Mouse (Mus musculus) heart, postnatal 25 days (tissue): ENCODE results near the gene Pfdn4. TPM values are rescaled to one million over a fixed set of nuclear protein-coding genes. Genes with fewer than 3 reads are reported as not detected.

ENCODE experiments used
- DNase-seq: peaks from one replicate; pipeline ENCODE4 v3.0.0; 2022; ENCODE audit warnings: low spot score
- intact Hi-C: fragments of 180-260 bp; cut with DNase I; formaldehyde crosslinking; loops from one replicate; pipeline ENCODE4 v1.15.1; 2025
- total RNA-seq, 2 experiments: library from RNA; stranded (reverse); gene quantifications; 2 replicates each; pipeline ENCODE4 v1.2.3; 2021

Gene Pfdn4
- total RNA-seq, 2 experiments from 2014 or later: 11.1 to 12.2 TPM

GRCm38 (mm10) chr2:170494784-170495710, 1.2 kb upstream of the Pfdn4 start:
- intact Hi-C loops: no loop called here
- DNase-seq: no peak

- intact Hi-C loops: no loop called here
- peak; percentile 23 for DNase-seq
Observed at GRCm38 (mm10) chr2:170497091-170497566, 901 bp downstream of the Pfdn4 start, which contains the start of gene Cyp24a1. TSS of gene Cyp24a1 (minus strand) at chr2:170497145.

DNA sequence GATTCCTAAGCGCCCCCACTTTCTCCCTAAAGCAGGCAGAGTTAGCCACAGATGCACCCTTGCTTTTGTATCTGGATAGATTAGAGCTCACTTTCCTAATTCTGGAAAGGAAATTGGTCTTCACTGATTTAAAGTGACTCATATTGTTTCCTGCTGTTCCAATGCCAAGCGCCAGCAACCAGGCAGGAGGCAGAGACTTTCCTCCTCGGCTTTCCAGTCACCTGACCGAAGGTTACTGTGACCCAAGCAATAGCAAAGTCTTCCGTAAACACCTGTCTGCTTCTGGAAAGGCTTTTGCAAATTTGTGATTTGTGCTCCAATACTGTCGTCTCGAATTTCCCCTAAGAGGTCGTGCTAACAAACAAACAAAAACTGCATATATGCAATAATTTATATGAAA, 1.8 kb downstream of the Pfdn4 start:
- intact Hi-C loops: no loop called here
- no peak for DNase-seq

DNA sequence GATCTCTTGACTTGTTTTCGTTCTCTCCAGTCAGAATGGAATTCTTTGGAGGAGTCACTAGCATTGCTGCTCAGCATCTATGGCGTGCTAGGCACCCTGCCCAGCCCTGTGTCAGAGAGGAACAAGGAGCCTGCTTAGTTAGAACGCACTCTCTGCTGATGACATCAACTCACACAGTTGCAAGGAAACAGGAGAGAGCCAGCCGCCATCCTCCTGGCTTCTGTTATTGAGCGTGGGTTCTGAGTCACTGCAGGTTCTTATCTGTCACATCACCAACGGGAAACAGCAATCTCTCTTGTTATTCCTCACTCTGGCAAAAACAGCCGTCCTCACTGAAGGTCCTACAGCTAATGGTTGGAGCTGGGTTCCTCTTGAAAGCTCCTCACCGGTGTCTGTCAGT, 7.1 kb downstream of the Pfdn4 start:
- no peak for DNase-seq
- intact Hi-C loops: no loop called here

DNA sequence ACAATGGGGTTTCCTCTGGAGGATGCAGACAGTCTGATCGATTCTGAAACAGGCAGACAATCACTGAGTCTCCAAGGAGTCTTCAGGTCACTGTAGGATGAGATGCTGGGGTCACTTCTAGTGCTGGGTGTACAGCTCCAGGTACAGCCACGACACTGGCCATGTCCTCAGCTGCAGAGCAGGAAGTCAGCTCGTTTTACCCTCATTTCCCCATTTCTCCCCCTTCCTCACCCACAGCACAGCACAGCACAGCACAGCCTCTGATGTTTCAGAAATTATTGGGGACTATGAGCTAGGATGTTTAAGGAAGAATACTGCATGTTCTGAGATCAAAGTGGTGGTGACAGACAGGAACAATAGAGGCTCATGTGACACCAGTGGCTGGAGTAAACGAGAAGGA, 7.8 kb downstream of the Pfdn4 start:
- intact Hi-C loops: loop anchor here (1.0 kb wide), 1 partner anchor 16 kb away; no protein-coding TSS in a partner anchor

DNA sequence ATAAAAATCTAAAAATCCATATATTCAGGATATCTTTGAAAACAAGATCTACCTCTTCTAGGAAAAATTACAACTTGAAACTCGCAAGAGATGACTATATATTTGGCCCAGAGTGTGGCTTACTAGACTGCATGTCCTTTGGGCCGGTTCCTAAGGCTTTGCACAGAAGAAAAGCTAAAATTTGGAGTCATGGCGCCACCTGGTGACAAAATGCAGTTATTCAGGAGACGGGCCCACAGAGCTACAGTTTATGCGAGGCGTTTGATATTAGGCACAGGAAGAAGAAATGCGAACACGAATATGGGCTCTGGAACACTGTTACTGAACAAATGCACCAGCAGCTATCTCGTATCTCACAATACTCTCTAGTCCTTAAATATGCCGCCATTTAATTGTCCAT, 11.5 kb downstream of the Pfdn4 start:
- DNase-seq: peak; percentile 40
- intact Hi-C loops: loop anchor here (1.0 to 2.0 kb wide), 2 partner anchors 56 to 153 kb away; no protein-coding TSS in a partner anchor

More for the DNA sequence above, 7.8 kb downstream of the Pfdn4 start:
- no peak for DNase-seq

- peak; percentile 65 for DNase-seq
- intact Hi-C loops: loop anchor here (1.0 to 2.0 kb wide), 2 partner anchors 58 to 154 kb away; no protein-coding TSS in a partner anchor
Observed at GRCm38 (mm10) chr2:170508821-170509220, 12.6 kb downstream of the Pfdn4 start.

DNA sequence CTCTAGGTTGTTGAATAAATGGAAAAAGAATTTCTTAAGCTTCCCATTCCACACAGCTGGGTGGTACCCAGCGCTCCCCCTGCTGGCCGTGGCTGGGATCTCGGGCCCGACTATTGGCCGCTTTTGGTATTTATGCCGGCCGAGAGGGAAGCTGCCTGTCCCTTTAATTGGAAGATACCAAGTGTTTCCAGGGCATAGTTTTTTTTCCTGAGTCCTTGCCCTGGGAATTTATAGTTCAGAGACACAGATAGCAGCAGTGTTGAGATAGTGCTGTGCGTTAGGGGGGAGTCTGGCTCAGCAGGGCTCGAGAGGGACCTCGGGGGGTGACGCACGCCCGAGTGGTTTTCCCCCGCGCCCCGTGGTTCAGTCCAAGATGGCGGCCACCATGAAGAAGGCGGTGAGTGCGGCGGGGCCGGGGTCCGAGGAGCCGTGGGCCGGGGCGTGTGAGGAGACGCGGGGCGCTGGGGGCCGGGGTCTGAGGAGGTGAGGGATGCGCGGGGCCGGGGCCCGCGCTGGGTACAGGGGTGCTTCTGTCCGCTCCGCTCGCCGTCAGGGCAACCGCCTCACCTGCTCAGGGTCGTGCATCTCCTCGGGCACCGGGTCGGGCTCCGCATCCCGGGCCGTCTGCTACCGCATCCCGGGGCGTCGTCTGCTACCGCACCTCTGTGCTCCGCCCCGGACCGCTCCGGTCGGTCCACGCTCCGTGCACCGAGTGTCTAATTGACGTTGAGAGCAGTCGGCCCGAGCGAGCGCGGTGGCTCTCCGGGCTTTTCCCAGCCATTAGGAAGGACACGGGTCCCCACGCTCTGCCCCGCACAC, 15.1 kb downstream of the Pfdn4 start:
- peak; percentile 76 for DNase-seq
- intact Hi-C loops: no loop called here

DNA sequence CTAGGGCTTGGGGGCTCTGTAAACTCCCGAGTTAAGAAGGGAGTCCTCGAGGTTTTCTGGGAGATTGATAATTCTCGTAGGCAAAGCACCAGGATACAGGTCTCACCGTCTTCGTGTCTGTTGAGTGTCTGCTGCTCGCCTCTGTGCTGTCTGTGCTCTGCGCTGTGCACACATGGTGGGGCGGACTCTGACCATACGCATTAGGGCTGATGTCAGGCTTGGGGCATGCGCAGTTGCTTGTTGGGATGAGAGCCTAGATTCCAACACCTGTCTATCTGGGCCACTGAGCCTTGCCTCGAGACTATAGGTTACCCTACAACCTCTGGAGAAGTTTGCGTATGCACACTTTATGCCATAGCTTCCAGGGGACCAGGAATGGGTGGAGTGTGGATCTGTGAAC, 17.5 kb downstream of the Pfdn4 start:
- intact Hi-C loops: no loop called here

GRCm38 (mm10) chr2:170520321-170520971, 24.2 kb downstream of the Pfdn4 start:
- DNase-seq: no peak
- intact Hi-C loops: loop anchor here (1.0 to 10.0 kb wide), 3 partner anchors 76 to 1694 kb away; no protein-coding TSS in a partner anchor

More for the DNA sequence above, 17.5 kb downstream of the Pfdn4 start:
- DNase-seq: no peak

GRCm38 (mm10) chr2:170526513-170526912, 30.3 kb downstream of the Pfdn4 start:
- no peak for DNase-seq
- intact Hi-C loops: loop anchor here (10.0 kb wide), 1 partner anchor 1688 kb away; no protein-coding TSS in a partner anchor

DNA sequence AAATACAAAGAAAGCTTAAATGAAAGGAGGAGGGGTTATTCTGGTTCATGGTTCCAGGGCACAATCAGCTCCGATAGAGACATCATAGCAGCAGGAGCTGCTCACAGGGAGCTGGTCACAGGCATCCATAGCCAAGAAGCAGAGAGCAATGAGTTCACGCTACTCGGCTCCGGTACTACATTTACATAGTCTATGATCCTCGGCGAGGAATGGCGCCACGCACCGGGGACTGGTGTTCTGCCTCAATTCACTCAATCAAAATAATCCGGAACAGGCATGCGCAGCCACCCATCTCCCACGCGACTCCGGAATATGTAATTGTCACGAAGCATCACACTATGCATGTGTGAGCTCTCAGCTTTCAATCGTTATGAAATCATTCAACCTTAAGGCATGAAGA, 31.8 kb downstream of the Pfdn4 start:
- intact Hi-C loops: loop anchor here (10.0 kb wide), 1 partner anchor 1687 kb away; no protein-coding TSS in a partner anchor
- no peak for DNase-seq

- intact Hi-C loops: loop anchor here (10.0 kb wide), 1 partner anchor 1685 kb away; no protein-coding TSS in a partner anchor
- DNase-seq: no peak
Observed at GRCm38 (mm10) chr2:170529766-170530165, 33.5 kb downstream of the Pfdn4 start.

GRCm38 (mm10) chr2:170530256-170530655, 34.0 kb downstream of the Pfdn4 start:
- intact Hi-C loops: no loop called here
- DNase-seq: no peak

DNA sequence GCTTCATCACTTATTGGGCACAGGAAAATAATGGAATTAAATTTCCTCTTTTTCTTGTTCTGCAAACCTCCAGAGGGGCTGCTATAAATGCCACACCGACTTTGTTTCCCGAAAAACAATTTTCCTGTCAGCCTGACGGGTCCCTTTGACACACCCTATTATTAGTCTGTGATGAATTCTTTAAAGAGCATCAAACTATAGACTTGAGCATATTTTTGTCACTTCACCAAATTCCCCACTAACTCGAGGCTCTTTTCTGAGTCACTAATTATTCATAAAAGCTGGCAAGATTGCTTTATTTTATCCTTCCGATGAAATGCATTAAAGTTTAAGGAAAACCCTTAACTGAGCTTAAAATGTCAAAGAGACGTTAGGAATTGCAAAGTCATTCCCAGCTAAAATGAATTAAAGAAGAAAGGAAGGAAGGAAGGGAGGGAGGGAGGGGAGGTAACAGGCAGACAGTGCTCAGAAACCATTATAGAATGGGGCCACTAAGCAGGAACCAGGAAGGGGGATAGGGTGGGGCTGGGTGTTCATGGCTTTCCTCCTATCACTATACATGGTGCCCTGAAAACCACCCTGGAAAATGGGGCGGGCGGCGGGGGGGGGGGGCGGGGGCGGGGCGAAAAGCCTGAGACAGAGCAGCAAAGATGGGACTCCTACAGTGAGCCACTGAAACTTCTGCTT, 38.0 kb downstream of the Pfdn4 start:
- intact Hi-C loops: no loop called here
- DNase-seq: no peak

DNA sequence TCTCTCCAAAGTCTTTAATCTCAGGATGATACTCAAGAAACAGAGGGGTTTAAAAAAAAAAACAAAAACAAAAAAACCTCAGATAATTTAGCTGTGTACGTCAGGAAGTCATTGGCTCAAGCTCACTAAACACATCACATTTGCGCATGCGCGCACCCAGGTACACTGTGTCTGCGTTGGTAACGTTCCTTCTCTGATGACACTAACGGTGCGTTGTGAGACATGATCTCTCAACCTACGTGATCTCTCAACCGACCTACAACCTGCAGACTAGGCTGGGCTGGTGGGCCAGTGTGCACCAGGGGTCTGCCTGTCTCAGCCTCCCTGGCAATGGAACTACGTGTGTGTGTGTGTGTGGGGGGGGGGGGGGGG, 38.6 kb downstream of the Pfdn4 start:
- intact Hi-C loops: no loop called here
- DNase-seq: no peak

- no peak for DNase-seq
- intact Hi-C loops: no loop called here
Observed at GRCm38 (mm10) chr2:170535841-170536240, 39.6 kb downstream of the Pfdn4 start.

GRCm38 (mm10) chr2:170539211-170539610, 43.0 kb downstream of the Pfdn4 start:
- intact Hi-C loops: no loop called here
- DNase-seq: no peak

DNA sequence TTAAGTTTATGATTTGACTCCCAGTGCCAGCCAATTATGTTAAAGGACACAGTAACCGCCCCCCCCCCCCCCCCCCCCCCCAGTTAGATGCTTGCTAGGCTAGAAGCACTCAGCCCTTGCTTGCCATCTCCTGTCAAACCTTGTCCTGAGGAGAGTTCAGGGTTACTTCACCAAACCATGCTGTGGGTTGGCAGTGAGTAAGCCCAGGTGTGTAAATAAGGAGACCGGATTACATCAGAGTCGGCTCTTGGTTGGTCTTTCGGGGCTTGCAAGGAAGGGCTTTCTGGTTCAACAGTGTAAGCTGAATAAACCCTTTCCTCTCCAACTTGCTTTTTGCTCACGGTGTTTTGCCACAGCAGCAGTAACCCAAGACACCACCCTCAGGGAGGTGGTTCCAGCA, 47.4 kb downstream of the Pfdn4 start:
- no peak for DNase-seq
- intact Hi-C loops: no loop called here
